Mouse (Mus musculus): ENCODE results near the gene Fgfr2.

GRCm38 (mm10) chr7:132687897-132688296 is 435.3 kb downstream of the Fgfr2 start:
- no peak for TF ChIP-seq POLR2A (IDR thresholded peaks at IDR 0.05; ENCODE audit: low read depth, low read length)
- no peak for TF ChIP-seq CTCF (IDR thresholded peaks at IDR 0.05; ENCODE audit: borderline replicate concordance, insufficient read depth, low read length)
